Mouse (Mus musculus) liver, embryonic 14.5 days (tissue): Measurements from ENCODE around the gene Ncaph2. TPM values are rescaled to one million over a fixed set of nuclear protein-coding genes. Genes with fewer than 3 reads are reported as not detected.

Experiments used
- ATAC-seq: fragments of 200-750 bp; cut with Nextera tagmentation; 2 replicates; pipeline ENCODE4 v1.8.0; 2017; ENCODE audit warnings: moderate number of reproducible peaks, mild to moderate bottlenecking, moderate library complexity; ENCODE audit not compliant: insufficient read depth
- DNase-seq, 3 experiments: peaks; one replicate each; pipeline ENCODE4 v3.0.0-alpha.2; 2012 to 2013; ENCODE audit warnings: low read depth in 3 of 3, low spot score in 3 of 3
- H3K27ac ChIP-seq: fragments of 300-500 bp; sonication (generic); 2 replicates; pipeline ENCODE4 v1.5.1; 2014; ENCODE audit warnings: moderate library complexity, mild to moderate bottlenecking, control low read depth, inconsistent platforms
- H3K27me3 ChIP-seq: fragments of 300-500 bp; sonication (generic); 2 replicates; pipeline ENCODE4 v1.6.1; 2014; ENCODE audit warnings: mild to moderate bottlenecking, low read length, moderate library complexity; ENCODE audit not compliant: control insufficient read depth, insufficient read depth
- H3K36me3 ChIP-seq: fragments of 300-500 bp; sonication (generic); replicated peaks from 2 replicates; pipeline ENCODE4 v1.6.1; 2014; ENCODE audit warnings: low read depth; ENCODE audit not compliant: control insufficient read depth, insufficient read depth
- H3K4me1 ChIP-seq, 2 experiments: fragments of 200-500 bp in 1 of 2; fragments of 300-500 bp in 1 of 2; sonication (generic) in 1 of 2; replicated peaks; 2 replicates each; pipeline ENCODE4 v1.6.1; 2012 to 2014; ENCODE audit warnings: antibody characterized with exemption in 1 of 2, inconsistent platforms in 1 of 2, low read length in 1 of 2; ENCODE audit not compliant: control insufficient read depth in 2 of 2, insufficient read depth in 2 of 2
- H3K4me2 ChIP-seq: fragments of 300-500 bp; sonication (generic); 2 replicates; pipeline ENCODE4 v1.6.1; 2014; ENCODE audit warnings: low read depth, mild to moderate bottlenecking, control low read depth, moderate library complexity
- H3K4me3 ChIP-seq, 2 experiments: fragments of 200-500 bp in 1 of 2; fragments of 300-500 bp in 1 of 2; sonication (generic) in 1 of 2; 2 replicates each; pipeline ENCODE4 v1.5.1; 2012 to 2014; ENCODE audit warnings: low read depth in 2 of 2, low read length in 2 of 2, mild to moderate bottlenecking in 2 of 2, control low read depth in 1 of 2, inconsistent platforms in 1 of 2, moderate library complexity in 1 of 2; ENCODE audit not compliant: insufficient read depth in 1 of 2
- H3K9ac ChIP-seq: fragments of 300-500 bp; sonication (generic); replicated peaks from 2 replicates; pipeline ENCODE4 v1.6.1; 2014; ENCODE audit warnings: mild to moderate bottlenecking, control low read depth, moderate library complexity
- H3K9me3 ChIP-seq: fragments of 300-500 bp; sonication (generic); 2 replicates; pipeline ENCODE4 v1.6.1; 2016; ENCODE audit warnings: low read length, mixed read lengths; ENCODE audit not compliant: control insufficient read depth
- CTCF ChIP-seq: IDR thresholded peaks from 2 replicates; pipeline ENCODE4 v1.5.1; 2016; ENCODE audit warnings: antibody characterized with exemption, low read depth, control low read depth
- EP300 ChIP-seq: IDR thresholded peaks from 2 replicates; pipeline ENCODE4 v1.6.1; 2016; ENCODE audit warnings: antibody characterized with exemption, low read depth
- WGBS: fragments of 180-500 bp; shearing (Covaris S2); extraction: QIAGEN DNeasy Blood & Tissue Kit; methylation state at CpG from one replicate; pipeline ENCODE4 v1.1.7; 2014; ENCODE audit not compliant: insufficient replicate concordance; 5-methylcytosine and 5-hydroxymethylcytosine counted together
- polyA plus RNA-seq, 2 experiments: library from polyadenylated mRNA; depleted of rRNA in 1 of 2; stranded (reverse) in 1 of 2; unstranded in 1 of 2; fragments of >200 nt; fragmentation: Nextera tagmentation in 1 of 2; extraction: Ambion mirVana in 1 of 2; gene quantifications; 2 replicates each; pipeline versions ENCODE4 v1.2.1 to v1.2.3; 2012 to 2014

Ncaph2 gene
- polyA plus RNA-seq, 2 experiments: 77.0 to 104 TPM

- ATAC-seq (no peak), DNase-seq (no peak)
- Histone ChIP-seq H3K36me3 (peaks cover 23% of the 10 kb centered on the region), H3K27me3 (no peaks in the 10 kb centered on the region), H3K4me2 (no peak overlapping the region), H3K9ac (no peak overlapping the region), H3K27ac (no peak overlapping the region), H3K4me3 (no peak overlapping the region), H3K9me3 (no peaks in the 10 kb centered on the region), H3K4me1 (peaks cover 9 to 14% of the 10 kb centered on the region in 2 experiments)
- 91% methylated on average over 12 of the region's 12 CpGs for WGBS
- TF ChIP-seq CTCF (no peak), EP300 (no peak)
Observed at GRCm38 (mm10) chr15:89352795-89353194, 2.7 kb upstream of the Ncaph2 start.

GRCm38 (mm10) chr15:89353837-89354236 lies 1.7 kb upstream of the Ncaph2 start:
- H3K4me2 ChIP-seq: peak overlapping the region; percentile 77
- peaks cover 14 to 22% of the 10 kb centered on the region in 2 experiments for H3K4me1 ChIP-seq
- no peak overlapping the region for H3K27ac ChIP-seq
- peaks cover 29% of the 10 kb centered on the region for H3K36me3 ChIP-seq
- ATAC-seq (no peak), DNase-seq (no peak)
- TF ChIP-seq EP300 (no peak), CTCF (no peak)
- no peaks in the 10 kb centered on the region for H3K9me3 ChIP-seq
- no peaks in the 10 kb centered on the region for H3K27me3 ChIP-seq
- H3K4me3 ChIP-seq: peak overlapping the region in 1 of 2 experiments; percentile 80; a peak in 1 of 4 replicates
- 91% methylated on average over 16 of the region's 16 CpGs for WGBS
- H3K9ac ChIP-seq: peak overlapping the region; percentile 96; the same call in 1 of the 2 replicates

- Histone ChIP-seq H3K4me3 (peak overlapping the region; percentile 68 to 80), H3K9me3 (no peaks in the 10 kb centered on the region), H3K9ac (peak overlapping the region; percentile 96), H3K27ac (peak overlapping the region; percentile 69), H3K27me3 (no peaks in the 10 kb centered on the region), H3K36me3 (peaks cover 29% of the 10 kb centered on the region), H3K4me2 (peak overlapping the region; percentile 77), H3K4me1 (peaks cover 16 to 22% of the 10 kb centered on the region in 2 experiments)
- DNase-seq: no peak
- TF ChIP-seq EP300: no peak
- WGBS: 70% methylated on average over 7 of the region's 7 CpGs
- ATAC-seq: no peak
Observed at GRCm38 (mm10) chr15:89354455-89354854, 1.1 kb upstream of the Ncaph2 start.

GRCm38 (mm10) chr15:89356372-89356771 lies 853 bp downstream of the Ncaph2 start:
- WGBS: under 1% methylated on average over 15 of the region's 15 CpGs
- H3K9ac ChIP-seq: peak overlapping the region; percentile 96
- no peaks in the 10 kb centered on the region for H3K9me3 ChIP-seq
- ATAC-seq (peak; percentile 56), DNase-seq (peak; percentile 82 to 83 (median 82))
- H3K36me3 ChIP-seq: peaks cover 36% of the 10 kb centered on the region
- peak overlapping the region; percentile 77 for H3K4me2 ChIP-seq
- peak overlapping the region; percentile 80 to 96 for H3K4me3 ChIP-seq
- H3K4me1 ChIP-seq: peaks cover 16 to 22% of the 10 kb centered on the region in 2 experiments
- peak overlapping the region; percentile 74 for H3K27ac ChIP-seq
- H3K27me3 ChIP-seq: no peaks in the 10 kb centered on the region
- TF ChIP-seq CTCF: no peak
- 0 out of 2 replicates have a peak, but pooled peaks have one; percentile 25 for TF ChIP-seq EP300

GRCm38 (mm10) chr15:89358784-89359183 lies 3.3 kb downstream of the Ncaph2 start:
- no peak overlapping the region for H3K27ac ChIP-seq
- 0 out of 2 replicates have a peak overlapping the region, but pooled peaks have one; percentile 9 for H3K9ac ChIP-seq
- H3K4me2 ChIP-seq: 0 out of 2 replicates have a peak overlapping the region, but pooled peaks have one; percentile 22
- TF ChIP-seq CTCF: no peak
- no peak for TF ChIP-seq EP300
- no peak for ATAC-seq
- H3K9me3 ChIP-seq: no peaks in the 10 kb centered on the region
- no peak for DNase-seq
- peaks cover 16 to 22% of the 10 kb centered on the region in 2 experiments for H3K4me1 ChIP-seq
- no peak overlapping the region for H3K4me3 ChIP-seq
- WGBS: 43% methylated on average over 3 of the region's 3 CpGs
- H3K36me3 ChIP-seq: peaks cover 43% of the 10 kb centered on the region
- no peaks in the 10 kb centered on the region for H3K27me3 ChIP-seq
